Mouse (Mus musculus) MEL (cell line): Measurements from ENCODE around the gene Rgl3.

Experiments
- CTCF ChIP-seq, 3 experiments: IDR thresholded peaks in 2 of 3; conservative IDR thresholded peaks in 1 of 3; 2 replicates each; pipeline ENCODE4 v1.5.1; 2011 to 2012; ENCODE audit warnings: low read length in 3 of 3, low read depth in 2 of 3, mild to moderate bottlenecking in 2 of 3, improper control_type of control experiment in 1 of 3, inconsistent platforms in 1 of 3, mixed read lengths in 1 of 3, moderate library complexity in 1 of 3; ENCODE audit not compliant: control insufficient read depth in 1 of 3, insufficient read depth in 1 of 3, poor library complexity in 1 of 3, severe bottlenecking in 1 of 3
- EP300 ChIP-seq, 2 experiments: IDR thresholded peaks; 2 replicates each; pipeline ENCODE4 v1.6.1; 2011; ENCODE audit warnings: improper control_type of control experiment in 2 of 2, low read length in 2 of 2, low read depth in 1 of 2, mild to moderate bottlenecking in 1 of 2
- POLR2A ChIP-seq, 2 experiments: IDR thresholded peaks; 2 replicates each; pipeline ENCODE4 v1.6.1; 2011 to 2012; ENCODE audit warnings: low read length in 2 of 2, mild to moderate bottlenecking in 2 of 2, control low read depth in 1 of 2, improper control_type of control experiment in 1 of 2, low read depth in 1 of 2, moderate library complexity in 1 of 2; ENCODE audit not compliant: control insufficient read depth in 1 of 2, insufficient read depth in 1 of 2, poor library complexity in 1 of 2
- POLR2AphosphoS5 ChIP-seq: IDR thresholded peaks from 2 replicates; pipeline ENCODE4 v1.6.1; 2012; ENCODE audit warnings: low read depth, borderline replicate concordance, mild to moderate bottlenecking, inconsistent platforms, low read length, moderate library complexity, mixed read lengths
- RCOR1 ChIP-seq: IDR thresholded peaks from 2 replicates; pipeline ENCODE4 v1.6.1; 2012; ENCODE audit warnings: low read depth, mild to moderate bottlenecking, inconsistent platforms, low read length, improper control_type of control experiment
- TBP ChIP-seq: IDR thresholded peaks from 2 replicates; pipeline ENCODE4 v1.8.0; 2011; ENCODE audit warnings: low read depth, low read length, improper control_type of control experiment
- TCF12 ChIP-seq: IDR thresholded peaks from 2 replicates; pipeline ENCODE4 v1.6.1; 2014; ENCODE audit warnings: low read depth, mild to moderate bottlenecking, inconsistent platforms, low read length, improper control_type of control experiment, moderate library complexity
- ZNF384 ChIP-seq: IDR thresholded peaks from 2 replicates; pipeline ENCODE4 v1.6.1; 2012; ENCODE audit warnings: low read depth, mild to moderate bottlenecking, inconsistent platforms, low read length, improper control_type of control experiment

GRCm38 (mm10) chr9:22024592-22024991 is 35.3 kb upstream of the Rgl3 start:
- TF ChIP-seq POLR2A (IDR thresholded peaks at IDR 0.05; ENCODE audit: control insufficient read depth in 1 of 2, insufficient read depth in 1 of 2, low read depth in 1 of 2, low read length in 2 of 2, poor library complexity in 1 of 2): no peak
- no peak for TF ChIP-seq CTCF (IDR thresholded peaks at IDR 0.05 in 2 of 3, conservative IDR thresholded peaks at IDR 0.05 in 1 of 3; ENCODE audit: control insufficient read depth in 1 of 3, insufficient read depth in 1 of 3, low read depth in 2 of 3, low read length in 3 of 3, poor library complexity in 1 of 3, severe bottlenecking in 1 of 3)
- no peak for TF ChIP-seq POLR2AphosphoS5
- no peak for TF ChIP-seq EP300 (IDR thresholded peaks at IDR 0.05; ENCODE audit: low read depth in 1 of 2, low read length in 2 of 2)
- TF ChIP-seq RCOR1: no peak
- no peak for TF ChIP-seq ZNF384
- TF ChIP-seq TBP: no peak
- TF ChIP-seq TCF12: no peak
